Mouse (Mus musculus) adrenal gland, postnatal 4 days (tissue): ENCODE measurements at regions not wholly inside any gene's neighbourhood (a gene's known extent, or its start where the extent isn't known, plus 50 kb on each side); places are given as distances from the start of the nearest gene placed in this dataset.

ENCODE experiments used
- DNase-seq, 2 experiments: peaks; one replicate each; pipeline ENCODE4 v3.0.0; 2021 to 2022; ENCODE audit warnings: low spot score in 2 of 2, mixed read lengths in 2 of 2

- DNase-seq = no peak
These were observed 54.1 kb upstream of the Mtap start for GRCm38 (mm10) chr4:89082838-89083237.

GRCm38 (mm10) chr4:89078485-89078884 is 58.4 kb upstream of the Mtap start:
- no peak for DNase-seq

GRCm38 (mm10) chr4:89074705-89075104 is 62.2 kb upstream of the Mtap start:
- DNase-seq = no peak

- DNase-seq = no peak
These were observed 66.5 kb upstream of the Mtap start for GRCm38 (mm10) chr4:89070430-89070829.

- DNase-seq = no peak
These were observed 72.5 kb upstream of the Mtap start for GRCm38 (mm10) chr4:89064401-89064800.

GRCm38 (mm10) chr4:89062384-89062783 is 74.5 kb upstream of the Mtap start:
- no peak for DNase-seq

GRCm38 (mm10) chr4:89061619-89062018 is 75.3 kb upstream of the Mtap start:
- DNase-seq = no peak

GRCm38 (mm10) chr4:89057573-89057972 is 79.3 kb upstream of the Mtap start:
- no peak for DNase-seq

GRCm38 (mm10) chr4:89057135-89057534 is 79.8 kb upstream of the Mtap start:
- DNase-seq = no peak

- DNase-seq = no peak
These were observed 81.0 kb upstream of the Mtap start for GRCm38 (mm10) chr4:89055969-89056368.

- DNase-seq = no peak
These were observed 83.3 kb upstream of the Mtap start for GRCm38 (mm10) chr4:89053606-89054005.

GRCm38 (mm10) chr4:89051897-89052296 is 85.0 kb upstream of the Mtap start:
- no peak for DNase-seq

GRCm38 (mm10) chr4:89050551-89051199 is 86.2 kb upstream of the Mtap start:
- no peak for DNase-seq

- no peak for DNase-seq
These were observed 87.1 kb upstream of the Mtap start for GRCm38 (mm10) chr4:89049592-89050440.

- DNase-seq = no peak
These were observed 92.4 kb upstream of the Mtap start for GRCm38 (mm10) chr4:89044516-89044915.

- no peak for DNase-seq
These were observed 92.9 kb upstream of the Mtap start for GRCm38 (mm10) chr4:89043982-89044381.

GRCm38 (mm10) chr4:89040856-89041255 is 96.1 kb upstream of the Mtap start:
- no peak for DNase-seq

- no peak for DNase-seq
These were observed 98.0 kb upstream of the Mtap start for GRCm38 (mm10) chr4:89038906-89039305.

- DNase-seq = no peak
These were observed 98.8 kb upstream of the Mtap start for GRCm38 (mm10) chr4:89038135-89038534.

- no peak for DNase-seq
These were observed 102.1 kb upstream of the Mtap start for GRCm38 (mm10) chr4:89034822-89035221.

- no peak for DNase-seq
These were observed 102.6 kb upstream of the Mtap start for GRCm38 (mm10) chr4:89034299-89034698.

- DNase-seq = no peak
These were observed 124.1 kb upstream of the Mtap start for GRCm38 (mm10) chr4:89012681-89013353.
